Mouse (Mus musculus): ENCODE measurements around the gene Lrp8. TPM values are rescaled to one million over a fixed set of nuclear protein-coding genes. Genes with fewer than 3 reads are reported as not detected.

Lrp8 gene
- total RNA-seq, 2 experiments from 2014 or later: 0.75 to 1.6 TPM

GRCm38 (mm10) chr4:107805491-107805890, 3.4 kb downstream of the Lrp8 start:
- intact Hi-C loops (cut with DNase I): no loop called here

GRCm38 (mm10) chr4:107807796-107808195, 5.7 kb downstream of the Lrp8 start:
- DNase-seq (ENCODE audit: low spot score): no peak
- intact Hi-C loops (cut with DNase I): no loop called here

More at GRCm38 (mm10) chr4:107805491-107805890, 3.4 kb downstream of the Lrp8 start:
- no peak for DNase-seq (ENCODE audit: low spot score)

GRCm38 (mm10) chr4:107808655-107809054, 6.6 kb downstream of the Lrp8 start:
- DNase-seq (ENCODE audit: low spot score): no peak
- intact Hi-C loops (cut with DNase I): no loop called here

DNA sequence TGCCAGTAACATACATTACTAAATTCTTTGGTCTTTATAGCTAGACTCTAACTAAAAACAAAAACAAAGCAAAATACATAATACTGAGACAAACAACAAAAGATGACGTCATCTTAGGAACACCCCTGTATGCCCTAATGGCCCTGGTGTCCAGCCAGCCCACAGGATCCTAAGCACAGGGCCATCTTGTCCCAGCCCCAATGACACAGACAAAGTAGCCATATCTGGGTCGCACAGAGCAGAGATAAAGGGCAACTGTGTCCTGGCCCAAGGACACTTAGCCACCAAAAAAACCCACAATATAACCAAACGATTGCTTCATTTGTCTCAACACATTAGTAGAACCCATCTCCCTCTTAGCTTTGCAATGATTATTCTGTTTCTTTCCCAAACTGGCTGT, 8.9 kb downstream of the Lrp8 start:
- no peak for DNase-seq (ENCODE audit: low spot score)
- intact Hi-C loops (cut with DNase I): no loop called here

DNA sequence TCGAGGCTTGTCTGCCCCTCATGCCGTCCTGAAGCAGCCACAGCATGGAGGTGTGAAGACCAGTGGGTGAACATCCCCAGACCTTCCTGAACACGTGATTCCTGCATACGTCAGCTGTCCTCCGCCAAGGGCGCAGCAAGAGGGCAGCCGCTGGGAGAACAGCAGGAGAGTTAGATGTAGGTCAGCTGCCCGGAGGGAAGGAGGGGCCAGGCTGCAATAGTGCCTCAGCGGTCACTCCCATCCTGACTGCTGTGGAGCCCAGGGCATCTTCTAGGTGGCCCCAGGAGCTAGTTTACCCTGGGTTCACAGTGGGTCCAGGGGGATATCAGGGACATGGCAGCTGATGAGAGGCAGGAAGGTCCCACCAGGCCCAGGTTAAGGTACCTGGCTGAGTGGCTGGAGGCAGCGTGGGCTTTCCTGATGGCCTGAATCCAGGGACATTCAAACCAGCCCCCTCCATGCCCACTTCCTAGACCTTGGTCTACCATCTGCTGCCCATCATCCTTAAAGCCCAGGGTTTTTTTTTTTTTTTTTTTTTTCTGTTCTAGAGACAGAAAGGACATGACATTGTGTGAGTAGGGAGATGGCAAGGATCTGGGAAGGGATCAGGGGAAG, 9.8 kb downstream of the Lrp8 start:
- no peak for DNase-seq (ENCODE audit: low spot score)
- intact Hi-C loops (cut with DNase I): no loop called here

DNA sequence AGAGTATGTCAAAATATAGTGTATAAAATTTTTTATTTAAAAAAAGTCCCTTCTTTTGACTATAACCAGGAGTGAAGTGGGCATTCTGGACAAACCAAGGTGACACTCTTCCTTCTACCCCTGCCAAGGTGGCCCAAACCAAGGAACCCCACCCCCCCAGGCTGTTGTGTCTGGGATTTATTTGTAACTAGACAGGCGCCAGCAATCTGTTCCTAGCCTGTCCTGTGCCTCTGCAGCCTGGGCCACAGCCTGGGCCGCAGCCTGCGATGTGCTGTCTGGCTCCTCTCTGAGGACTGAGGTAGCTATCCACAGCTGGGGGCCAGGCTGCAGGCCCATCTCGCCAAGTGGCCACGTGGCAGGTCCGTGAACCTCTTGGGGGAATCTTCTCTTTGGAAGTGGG, 10.3 kb downstream of the Lrp8 start:
- intact Hi-C loops (cut with DNase I): no loop called here
- no peak for DNase-seq (ENCODE audit: low spot score)

DNA sequence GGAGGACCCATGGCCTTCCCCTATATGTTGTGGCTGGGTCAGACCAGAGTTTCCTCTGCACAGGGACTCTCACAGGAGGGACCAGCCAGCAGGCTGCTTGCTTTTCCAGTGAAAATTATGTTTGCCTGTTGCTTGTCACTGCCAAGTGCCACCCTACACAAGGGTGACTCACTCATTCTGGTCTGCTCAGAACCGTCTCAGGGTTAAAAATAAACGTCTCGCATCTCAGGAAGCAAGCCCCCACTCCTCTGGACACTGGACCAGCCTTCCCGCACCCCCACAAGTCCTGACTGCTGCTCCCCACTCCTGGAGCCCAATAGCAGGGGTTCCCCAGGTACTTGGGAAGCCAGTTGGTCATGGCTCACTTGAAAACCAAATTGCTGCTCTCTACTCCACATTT, 14.4 kb downstream of the Lrp8 start:
- DNase-seq (ENCODE audit: low spot score): no peak
- intact Hi-C loops (cut with DNase I): no loop called here

- no peak for DNase-seq (ENCODE audit: low spot score)
- intact Hi-C loops (cut with DNase I): no loop called here
These were observed 15.4 kb downstream of the Lrp8 start for GRCm38 (mm10) chr4:107817463-107817862.

GRCm38 (mm10) chr4:107819990-107820719, 18.1 kb downstream of the Lrp8 start:
- intact Hi-C loops (cut with DNase I): no loop called here
- no peak for DNase-seq (ENCODE audit: low spot score)

DNA sequence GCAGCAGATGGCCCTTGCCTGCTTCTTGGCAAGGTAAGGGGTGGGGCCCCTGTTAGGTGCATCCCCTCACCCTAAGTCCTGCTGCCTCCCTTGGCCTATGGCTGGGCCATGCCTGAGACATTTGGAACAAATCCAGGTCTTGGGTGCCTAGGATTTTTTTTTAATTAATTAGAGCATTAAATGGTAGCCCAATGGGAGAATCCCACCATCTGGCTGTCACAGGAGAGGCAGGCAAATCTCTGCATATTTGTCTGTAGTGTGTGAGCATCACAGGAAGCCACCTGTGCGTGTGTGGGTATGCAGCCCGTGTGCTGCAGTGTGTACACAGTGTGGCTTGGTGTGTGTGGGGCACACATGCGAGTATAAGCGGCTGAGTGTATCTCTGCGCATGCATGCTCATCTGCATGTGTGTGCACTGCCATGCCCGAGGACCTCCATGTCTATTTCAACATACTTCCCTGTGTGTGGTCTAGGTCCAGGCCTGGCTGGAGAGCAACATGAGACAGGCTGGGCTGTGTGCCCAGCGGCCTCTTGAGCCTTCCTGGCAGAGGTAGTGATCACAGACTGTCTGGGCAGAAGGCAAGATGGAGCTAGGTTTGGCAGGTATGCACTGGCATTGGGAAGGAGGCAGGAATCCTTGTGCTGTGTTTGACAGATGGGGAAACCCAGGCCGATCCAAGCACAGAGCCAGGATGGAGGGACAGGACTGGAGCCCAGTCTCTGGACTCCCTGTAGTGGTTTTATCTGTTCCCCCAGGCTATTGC, 19.0 kb downstream of the Lrp8 start:
- no peak for DNase-seq (ENCODE audit: low spot score)
- intact Hi-C loops (cut with DNase I): no loop called here

- no peak for DNase-seq (ENCODE audit: low spot score)
- intact Hi-C loops (cut with DNase I): no loop called here
These were observed 20.9 kb downstream of the Lrp8 start for GRCm38 (mm10) chr4:107822936-107823411.

DNA sequence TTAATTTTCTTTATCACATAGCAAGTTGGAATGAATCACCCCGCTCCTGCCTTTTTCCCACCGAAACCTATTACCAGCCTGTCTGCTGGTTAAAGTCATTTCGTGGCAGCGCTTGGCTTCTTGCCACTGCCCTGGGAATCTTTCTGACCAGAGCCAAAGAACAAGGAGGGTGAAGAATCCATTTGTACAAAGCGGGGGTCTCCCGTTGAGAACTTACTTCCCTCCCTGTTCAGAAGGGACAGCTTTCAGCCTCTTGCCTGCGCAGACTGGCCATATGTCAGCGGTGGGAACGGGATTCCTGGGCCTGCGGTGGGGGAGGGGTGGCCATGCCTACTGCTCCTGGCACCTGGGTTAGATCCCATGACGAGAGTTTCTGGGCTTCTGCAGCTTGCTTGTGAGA, 21.4 kb downstream of the Lrp8 start:
- intact Hi-C loops (cut with DNase I): no loop called here
- no peak for DNase-seq (ENCODE audit: low spot score)

DNA sequence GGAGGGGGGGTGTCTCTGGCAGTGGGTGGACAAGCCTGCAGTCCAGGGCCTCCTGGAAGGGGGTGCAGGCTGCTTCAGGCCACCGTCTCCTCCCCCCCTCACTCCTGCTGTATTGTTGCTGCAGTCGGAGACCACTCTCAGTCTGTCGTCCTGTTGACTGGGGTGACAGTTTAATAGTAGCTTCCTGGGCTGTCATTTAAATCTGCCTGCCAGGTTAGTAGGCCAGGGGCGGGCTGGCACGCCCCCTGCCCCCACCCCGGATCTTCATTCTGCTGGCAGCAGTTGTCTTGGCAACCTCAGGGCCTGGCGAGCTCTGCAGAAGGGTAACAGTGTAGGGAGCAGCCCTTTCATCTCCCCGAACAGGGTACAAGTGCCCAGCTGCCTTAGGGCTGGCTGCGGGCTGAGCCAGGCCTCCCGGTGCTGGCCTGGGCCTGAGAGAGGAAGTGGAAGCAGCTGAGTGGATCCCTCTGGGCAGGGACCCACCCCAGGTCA, 26.7 kb downstream of the Lrp8 start:
- no peak for DNase-seq (ENCODE audit: low spot score)
- intact Hi-C loops (cut with DNase I): no loop called here

- DNase-seq (ENCODE audit: low spot score): no peak
- intact Hi-C loops (cut with DNase I): no loop called here
These were observed 27.6 kb downstream of the Lrp8 start for GRCm38 (mm10) chr4:107829675-107830074.

DNA sequence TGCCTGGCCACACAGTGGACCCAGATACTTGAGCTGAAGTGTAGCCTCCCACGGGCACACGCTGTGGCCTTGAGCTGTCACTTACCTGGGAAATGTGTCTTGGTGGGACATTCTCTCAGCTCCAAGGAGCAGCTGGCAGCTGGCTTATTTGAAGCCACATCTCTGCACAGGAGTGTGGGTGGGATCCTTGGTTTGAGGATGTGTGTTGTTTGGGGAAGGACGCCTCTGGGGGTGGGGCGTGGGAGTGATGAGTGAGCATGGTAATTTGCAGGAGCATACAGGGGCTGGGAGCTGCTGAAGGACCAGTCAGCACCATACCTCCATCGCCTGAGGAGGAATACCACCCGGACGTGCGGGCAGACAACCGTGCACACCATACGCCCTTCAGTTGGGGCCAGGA, 28.1 kb downstream of the Lrp8 start:
- intact Hi-C loops (cut with DNase I): no loop called here
- DNase-seq (ENCODE audit: low spot score): no peak

- no peak for DNase-seq (ENCODE audit: low spot score)
- intact Hi-C loops (cut with DNase I): no loop called here
These were observed 28.8 kb downstream of the Lrp8 start for GRCm38 (mm10) chr4:107830821-107831221.

- DNase-seq (ENCODE audit: low spot score): no peak
- intact Hi-C loops (cut with DNase I): no loop called here
These were observed 29.6 kb downstream of the Lrp8 start for GRCm38 (mm10) chr4:107831678-107832077.

DNA sequence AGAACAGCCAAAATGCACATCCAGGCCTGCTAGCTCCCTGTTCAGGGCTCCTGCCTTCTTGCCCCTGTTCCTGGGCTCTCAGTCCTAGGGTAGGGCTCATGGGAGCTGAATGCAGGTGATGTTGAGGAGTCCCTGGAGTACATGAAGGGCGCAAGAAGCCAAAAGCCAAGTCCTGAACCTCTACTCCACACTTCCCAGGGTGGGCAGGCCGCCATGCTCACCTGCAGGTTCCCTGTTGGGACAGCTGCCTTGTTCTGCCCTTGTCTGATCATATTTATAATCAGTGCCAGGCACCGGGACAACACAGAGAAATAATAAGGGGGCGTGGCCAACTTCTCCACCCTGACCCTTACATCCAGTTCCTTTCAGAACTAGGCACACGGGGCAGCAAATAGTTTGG, 31.5 kb downstream of the Lrp8 start:
- intact Hi-C loops (cut with DNase I): no loop called here
- no peak for DNase-seq (ENCODE audit: low spot score)

DNA sequence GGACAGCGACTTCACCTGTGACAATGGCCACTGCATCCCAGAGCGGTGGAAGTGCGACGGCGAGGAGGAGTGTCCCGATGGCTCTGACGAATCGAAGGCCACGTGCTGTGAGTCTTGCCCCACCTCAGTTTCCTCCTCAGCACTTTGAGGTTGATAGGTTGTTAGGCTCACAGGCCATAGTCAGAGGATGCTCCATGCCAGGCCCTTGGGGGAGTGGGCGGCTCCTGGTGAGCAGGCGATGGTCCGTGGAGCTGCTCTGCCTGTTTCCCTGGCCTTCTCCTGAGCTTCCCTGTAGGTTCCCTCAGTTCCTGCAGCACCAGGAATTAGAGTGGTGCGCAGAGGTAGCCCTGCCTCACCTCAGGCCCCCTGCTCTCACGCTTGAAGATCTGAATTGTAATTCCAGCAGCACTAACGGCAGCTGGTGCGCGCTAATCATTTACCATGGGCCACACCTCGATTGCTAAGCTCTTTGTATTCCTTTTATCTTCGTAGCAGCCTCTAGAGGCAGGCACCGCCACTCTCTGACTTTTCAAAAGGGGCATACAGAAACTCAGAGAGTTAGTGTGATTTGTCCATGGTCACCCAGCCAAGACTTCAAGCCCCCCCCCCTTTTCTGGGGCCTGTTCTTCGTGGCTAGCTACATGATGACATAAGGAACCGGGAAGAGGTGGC, 32.7 kb downstream of the Lrp8 start:
- intact Hi-C loops (cut with DNase I): no loop called here
- no peak for DNase-seq (ENCODE audit: low spot score)

DNA sequence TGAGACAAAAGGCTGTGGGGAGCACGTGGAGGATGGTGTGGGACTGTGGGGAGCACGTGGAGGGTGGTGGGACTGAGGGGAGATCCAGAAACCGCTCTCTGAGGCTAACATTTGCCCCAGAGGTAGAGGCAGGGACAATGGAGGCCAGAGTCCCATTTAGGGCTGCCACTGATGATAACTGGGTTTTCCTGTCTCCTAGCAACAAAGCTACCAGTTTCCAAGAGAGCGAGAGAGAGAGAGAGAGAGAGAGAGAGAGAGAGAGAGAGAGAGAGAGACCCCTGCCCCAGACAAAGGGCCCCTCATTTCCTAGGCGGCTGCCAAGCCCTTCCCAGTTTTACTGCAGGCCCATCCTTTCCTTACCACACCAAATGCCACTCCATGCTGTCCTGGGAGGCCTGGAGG, 33.4 kb downstream of the Lrp8 start:
- DNase-seq (ENCODE audit: low spot score): no peak
- intact Hi-C loops (cut with DNase I): no loop called here
